Mouse (Mus musculus) layer of hippocampus, adult 9-10 months (tissue): Measurements from ENCODE around the gene Mgarp.
"Not testable (repeated sequence)": the region's sequence is repeated elsewhere in the genome, so short reads cannot be mapped to it uniquely, and the experiment has no call there.

Source experiments
- DNase-seq: peaks from one replicate; pipeline ENCODE4 v3.0.0; 2022; ENCODE audit warnings: low spot score

Mgarp gene

DNA sequence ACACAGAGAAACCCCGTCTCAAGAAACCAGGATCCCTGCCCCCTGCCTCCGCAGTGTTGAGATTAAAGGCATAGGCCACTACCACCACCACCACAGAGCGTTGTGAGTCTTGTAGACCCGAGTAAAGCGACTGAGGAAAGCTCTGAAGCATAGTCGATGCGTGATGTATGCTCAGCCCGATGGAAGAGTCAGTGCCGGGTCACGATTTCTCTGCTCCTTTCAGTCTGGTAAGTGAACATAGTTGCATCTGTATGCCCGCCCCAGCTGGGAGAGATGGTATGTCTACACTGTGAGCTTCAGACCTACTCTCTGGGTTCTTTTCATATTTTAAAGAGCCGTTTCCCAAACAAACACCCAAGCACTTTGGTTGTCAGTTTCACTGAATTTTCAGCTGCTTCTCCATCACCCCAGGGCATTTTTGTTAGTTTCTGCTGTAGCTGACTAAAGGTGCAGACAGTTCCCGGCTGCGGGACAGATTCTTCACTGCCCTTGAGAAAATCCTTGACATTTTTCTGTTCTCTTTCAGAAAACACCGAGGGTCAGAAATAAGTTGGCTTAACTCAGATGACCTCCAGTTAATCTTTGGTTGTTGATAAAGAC is 1.3 kb upstream of the Mgarp start:
- DNase-seq = no peak

DNA sequence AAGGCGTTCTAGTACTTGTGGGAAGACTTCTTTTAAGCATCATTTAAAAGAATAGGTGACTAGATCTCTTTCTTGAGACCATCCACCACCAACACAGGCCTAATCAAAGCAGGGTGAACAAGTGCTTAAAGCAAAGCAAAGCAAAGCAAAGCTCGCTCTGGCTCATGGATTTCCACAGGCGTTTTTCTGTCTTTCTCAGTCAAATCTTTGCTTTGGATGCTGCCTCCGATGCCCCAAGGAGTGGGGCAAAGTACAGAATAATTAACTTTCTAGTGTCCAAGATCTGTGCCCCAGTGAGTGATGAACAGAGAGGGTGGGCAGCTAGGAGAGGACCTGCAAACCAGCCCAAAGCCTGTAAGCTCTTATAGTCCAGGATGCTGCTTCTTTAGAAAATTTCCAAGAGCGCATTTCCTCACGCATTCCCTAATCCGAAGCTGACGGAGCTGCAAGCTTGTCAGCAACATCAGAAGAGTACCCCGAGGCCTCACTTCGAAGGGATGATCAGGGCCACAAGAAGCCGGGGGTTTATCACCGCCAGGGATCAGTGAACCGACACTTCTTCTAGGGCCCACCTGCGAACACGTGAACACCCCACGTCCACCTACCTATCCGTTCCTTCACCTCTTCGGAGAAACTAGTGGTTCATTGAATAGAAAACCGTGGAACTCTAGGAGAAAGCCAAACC is 935 bp downstream of the Mgarp start:
- no peak for DNase-seq

DNA sequence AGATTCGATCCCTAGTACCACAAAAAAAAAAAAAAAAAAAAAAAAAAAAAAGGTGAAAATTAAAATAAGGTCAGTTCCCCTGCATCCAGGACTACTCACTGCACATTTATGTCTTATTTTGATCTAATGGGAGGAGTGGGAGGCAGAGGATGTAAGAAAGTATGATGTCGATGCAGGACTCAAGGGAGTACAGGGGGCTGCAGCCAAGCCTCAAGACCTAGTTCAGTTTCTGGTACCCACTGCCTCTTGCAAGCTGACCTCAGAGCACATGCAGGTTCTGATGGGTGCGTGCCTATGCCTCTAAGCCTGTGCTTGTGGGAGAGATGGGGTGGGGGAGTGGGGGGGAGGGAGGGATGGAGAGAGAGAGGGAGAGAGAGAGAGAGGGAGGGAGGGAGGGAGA is 1.7 kb downstream of the Mgarp start:
- DNase-seq = no peak

DNA sequence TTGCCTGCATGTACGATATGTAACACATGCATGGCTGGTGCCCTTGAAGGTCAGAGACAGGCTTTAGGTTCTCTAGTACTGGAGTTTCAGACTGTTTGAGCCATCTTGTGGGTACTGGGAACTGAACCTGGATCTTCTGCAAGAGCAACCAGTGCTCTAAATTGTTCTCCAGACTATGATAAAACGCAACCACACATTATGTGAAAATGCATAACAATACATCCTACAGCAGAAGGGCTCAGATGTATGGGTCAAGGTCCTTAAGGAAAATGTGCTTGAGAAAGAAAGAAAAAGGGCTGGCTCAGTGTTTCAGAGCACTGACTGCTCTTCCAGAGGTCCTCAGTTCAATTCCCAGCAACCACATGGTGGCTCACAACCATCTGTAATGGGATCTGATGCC is 2.9 kb downstream of the Mgarp start:
- no peak for DNase-seq

DNA sequence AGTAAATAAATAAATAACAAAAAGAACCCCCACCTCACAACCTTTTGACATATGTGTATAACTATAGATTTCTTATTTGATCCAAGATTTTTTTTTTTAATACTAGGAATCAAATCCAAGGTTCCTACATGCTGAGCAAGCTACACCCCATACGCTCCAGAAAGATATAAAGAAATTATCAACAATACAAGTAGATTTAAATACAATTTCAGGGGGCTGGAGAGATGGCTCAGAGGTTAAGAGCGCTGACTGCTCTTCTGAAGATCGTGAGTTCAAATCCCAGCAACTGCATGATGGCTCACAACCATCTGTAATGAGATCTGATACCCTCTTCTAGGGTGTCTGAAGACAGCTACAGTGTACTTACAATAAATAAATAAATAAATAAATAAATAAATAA is 3.5 kb downstream of the Mgarp start:
- not testable (repeated sequence) for DNase-seq

DNA sequence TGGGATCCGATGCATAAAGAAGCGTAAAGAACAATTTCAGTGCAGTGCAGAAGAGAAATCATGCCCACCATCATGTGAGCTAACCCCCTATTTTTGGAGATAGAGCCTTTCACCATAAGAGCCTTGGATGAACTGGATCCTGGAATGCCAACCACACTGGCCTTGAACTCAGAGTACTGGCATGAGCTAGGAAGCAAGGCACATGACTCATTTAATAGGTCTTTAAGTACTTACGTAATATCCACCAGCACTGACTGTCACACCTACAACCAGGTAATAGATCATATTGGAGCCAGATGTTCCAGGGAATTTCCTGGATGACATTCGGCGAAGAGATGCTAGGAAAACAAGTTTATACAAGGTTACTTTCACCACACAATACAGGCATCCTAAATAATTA is 4.9 kb downstream of the Mgarp start:
- no peak for DNase-seq

DNA sequence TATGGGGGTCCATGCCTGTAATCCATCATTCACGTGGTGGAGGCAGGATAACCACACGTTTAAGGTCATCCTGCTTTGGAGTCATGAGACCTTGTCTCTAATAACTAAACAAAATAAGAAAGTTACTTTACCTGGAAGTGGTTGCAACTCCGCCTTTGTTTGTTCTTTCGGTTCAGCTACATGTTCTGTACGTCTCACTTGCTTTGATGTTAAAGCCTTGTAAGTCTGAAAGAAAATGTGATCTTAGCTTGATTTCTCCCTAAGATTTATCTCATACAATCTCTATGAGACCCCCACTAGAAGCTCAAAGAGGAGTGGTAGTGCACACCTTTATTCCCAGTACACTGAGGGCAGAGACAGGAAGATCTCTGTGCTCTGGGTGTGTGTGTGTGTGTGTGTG is 5.4 kb downstream of the Mgarp start:
- no peak for DNase-seq

DNA sequence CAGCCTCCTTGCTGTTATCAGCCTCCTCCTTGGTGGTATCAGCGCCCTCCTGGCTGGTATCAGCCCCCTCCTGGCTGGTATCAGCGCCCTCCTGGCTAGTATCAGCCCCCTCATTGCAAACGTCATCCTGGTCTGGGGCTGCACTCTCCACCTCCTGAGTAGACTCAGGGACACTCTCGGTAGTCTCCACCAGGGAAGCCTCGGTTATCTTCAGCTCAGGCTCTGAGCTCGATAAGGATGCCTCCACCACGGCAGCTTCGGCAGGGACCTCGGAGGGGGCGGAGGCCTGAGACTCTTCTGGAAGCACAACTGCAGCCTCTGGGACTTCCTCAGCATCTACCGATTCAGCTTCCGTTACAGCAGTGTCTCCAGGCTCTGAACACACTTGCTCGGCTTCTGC is 7.6 kb downstream of the Mgarp start:
- DNase-seq = no peak

DNA sequence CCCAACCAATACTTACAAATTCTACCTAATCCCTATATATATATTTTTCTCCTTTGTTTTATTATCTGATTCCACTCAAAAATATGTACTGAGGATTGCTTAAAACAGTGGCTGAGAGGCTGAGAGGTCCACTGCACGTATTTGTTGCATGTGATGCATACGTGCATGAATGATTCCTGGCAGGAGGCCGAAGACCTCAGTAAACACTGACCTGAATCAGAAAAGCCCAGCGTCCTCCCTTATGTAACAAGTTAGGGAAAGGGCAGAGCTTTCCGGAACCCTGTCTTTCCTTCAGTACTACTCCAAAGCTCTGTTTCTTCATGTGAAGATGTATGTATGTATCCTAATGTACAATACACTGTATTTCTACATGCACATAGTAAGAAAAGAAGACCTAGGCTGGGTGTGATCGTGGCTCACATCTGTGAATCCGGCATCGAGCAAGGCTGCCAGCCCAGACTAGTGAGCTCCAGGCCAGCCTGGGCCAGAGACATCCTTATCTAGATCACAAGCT is 8.6 kb downstream of the Mgarp start:
- no peak for DNase-seq

DNA sequence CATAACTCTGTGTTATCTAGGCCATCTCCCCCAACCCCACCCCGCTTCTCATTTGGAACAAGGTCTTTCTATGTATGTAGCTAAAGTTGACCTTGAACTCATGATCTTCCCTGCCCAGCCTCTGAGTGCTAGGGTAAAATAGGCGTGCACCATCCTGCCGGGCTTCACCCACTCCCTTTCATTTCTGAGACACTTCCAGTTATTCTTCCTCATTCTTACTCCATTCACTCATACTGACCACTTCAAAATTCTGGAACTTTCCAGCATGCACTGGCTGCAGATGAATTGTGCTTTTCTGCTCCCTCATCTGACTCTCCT is 9.4 kb downstream of the Mgarp start:
- DNase-seq = no peak

DNA sequence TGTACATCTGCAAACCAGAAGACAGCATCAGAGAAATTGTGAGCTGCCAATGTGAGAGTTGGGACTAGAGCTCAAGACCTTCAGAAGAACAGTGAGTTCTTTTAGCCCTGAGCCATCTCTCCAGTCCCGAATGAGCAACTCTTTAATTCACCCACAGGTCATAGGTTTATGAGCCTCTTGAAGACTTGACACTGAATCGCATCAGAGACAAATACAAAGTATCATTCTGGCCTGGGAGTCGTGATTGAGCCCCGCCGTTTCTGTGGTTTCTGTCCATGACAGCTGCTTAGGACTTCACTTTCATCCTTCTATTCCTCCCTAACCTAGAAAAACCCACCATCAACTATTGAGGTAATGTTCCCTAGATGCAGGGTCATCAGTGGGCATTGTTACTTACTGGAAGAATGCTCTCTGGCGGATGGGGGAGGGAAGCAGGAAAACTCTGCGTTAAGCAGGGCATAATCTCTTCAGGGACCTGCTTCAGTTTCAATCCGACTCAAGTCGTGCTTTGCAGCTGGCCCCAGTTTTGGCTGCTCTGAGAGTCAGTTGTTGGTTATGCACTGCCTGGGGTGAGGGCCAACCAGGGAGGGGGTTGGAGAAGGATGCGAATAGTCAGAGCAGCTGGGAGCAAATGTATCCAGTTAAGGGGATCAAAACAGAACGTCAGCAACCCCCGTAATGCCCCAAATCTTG is 10.0 kb downstream of the Mgarp start:
- DNase-seq = no peak

DNA sequence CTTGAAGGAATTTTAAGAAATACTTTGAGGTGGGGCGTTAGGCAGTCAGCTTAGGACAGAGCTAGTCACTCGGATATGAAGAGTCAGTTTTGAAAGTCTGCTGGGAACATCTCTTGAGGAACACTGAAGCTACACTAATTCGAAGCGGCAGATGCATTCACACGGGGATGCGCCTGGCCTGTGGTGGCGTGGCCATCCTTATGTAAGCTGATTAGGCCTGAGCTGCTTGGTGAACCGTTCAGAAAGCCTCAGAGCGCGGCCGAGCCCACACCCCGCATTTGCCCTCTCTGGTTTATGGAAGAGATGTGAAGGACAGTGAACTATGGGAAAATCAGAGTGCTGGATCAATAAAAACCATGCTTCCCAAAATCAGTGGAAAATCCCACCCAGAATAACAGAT is 13.1 kb downstream of the Mgarp start:
- DNase-seq = no peak

DNA sequence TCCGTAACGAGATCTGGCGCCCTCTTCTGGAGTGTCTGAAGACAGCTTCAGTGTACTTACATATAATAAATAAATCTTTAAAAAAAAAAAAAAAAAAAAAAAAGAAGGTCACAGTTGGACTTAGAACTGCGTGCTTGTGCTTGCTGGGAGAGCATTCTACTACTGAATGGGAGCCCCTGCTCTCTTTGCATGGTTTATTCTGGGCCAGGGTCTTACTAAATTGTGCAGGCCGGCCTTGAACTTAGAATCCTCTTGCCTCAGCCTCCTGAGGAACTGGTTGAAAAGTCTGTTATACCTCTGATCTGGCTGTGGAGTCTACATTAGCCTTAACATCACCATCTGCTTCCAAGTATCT is 15.9 kb downstream of the Mgarp start:
- no peak for DNase-seq

DNA sequence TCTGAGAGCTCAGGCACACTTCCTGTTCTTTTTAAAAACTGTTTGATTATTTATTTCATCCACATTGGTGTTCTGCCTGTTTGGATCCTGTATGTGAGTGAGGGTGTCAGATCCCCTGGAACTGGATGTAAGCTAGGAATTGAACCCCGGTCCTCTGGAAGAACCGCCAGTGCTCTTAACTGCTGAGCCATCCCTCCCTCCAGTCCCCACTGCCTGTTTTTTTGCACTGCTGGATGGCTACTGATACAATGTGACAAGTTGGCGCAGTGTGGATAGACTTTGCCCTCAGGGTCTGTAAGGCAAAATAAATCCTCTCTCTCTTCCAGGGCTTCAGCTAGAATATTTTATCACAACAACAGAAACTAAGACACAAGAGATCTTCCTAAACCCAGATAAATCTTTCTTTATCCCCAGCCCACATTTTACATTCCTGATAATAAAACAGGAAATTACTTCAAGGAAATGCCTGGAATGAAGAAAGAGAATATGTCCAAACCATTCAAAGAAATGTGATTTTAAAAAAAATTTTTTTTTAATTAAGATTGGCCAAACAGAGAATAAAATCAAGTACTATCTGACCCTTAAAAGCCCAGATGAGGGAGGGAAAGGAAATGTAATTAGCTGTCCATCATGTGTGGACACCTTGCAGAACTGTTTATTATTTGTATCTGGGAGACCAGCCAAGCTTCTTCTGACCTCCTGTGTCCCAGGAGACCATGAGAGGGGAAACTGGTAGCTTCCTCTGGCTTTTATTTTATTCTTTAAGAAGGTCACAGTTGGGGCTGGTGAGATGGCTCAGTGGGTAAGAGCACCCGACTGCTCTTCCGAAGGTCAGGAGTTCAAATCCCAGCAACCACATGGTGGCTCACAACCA is 16.5 kb downstream of the Mgarp start:
- DNase-seq = no peak

DNA sequence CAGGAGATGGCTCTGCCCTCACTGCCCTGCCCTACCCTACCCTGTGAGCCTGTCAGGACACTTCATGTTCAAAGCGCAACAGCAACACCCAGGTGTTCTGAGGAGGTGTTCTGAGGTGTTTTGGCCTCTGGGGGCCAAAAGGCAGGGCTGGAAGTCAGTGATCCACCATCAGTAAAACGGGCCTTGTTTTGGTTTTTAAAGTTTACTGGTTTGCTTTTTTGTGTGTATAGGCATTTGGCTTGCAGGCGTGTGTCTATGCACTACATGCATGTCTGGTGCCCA is 17.9 kb downstream of the Mgarp start:
- DNase-seq = no peak

DNA sequence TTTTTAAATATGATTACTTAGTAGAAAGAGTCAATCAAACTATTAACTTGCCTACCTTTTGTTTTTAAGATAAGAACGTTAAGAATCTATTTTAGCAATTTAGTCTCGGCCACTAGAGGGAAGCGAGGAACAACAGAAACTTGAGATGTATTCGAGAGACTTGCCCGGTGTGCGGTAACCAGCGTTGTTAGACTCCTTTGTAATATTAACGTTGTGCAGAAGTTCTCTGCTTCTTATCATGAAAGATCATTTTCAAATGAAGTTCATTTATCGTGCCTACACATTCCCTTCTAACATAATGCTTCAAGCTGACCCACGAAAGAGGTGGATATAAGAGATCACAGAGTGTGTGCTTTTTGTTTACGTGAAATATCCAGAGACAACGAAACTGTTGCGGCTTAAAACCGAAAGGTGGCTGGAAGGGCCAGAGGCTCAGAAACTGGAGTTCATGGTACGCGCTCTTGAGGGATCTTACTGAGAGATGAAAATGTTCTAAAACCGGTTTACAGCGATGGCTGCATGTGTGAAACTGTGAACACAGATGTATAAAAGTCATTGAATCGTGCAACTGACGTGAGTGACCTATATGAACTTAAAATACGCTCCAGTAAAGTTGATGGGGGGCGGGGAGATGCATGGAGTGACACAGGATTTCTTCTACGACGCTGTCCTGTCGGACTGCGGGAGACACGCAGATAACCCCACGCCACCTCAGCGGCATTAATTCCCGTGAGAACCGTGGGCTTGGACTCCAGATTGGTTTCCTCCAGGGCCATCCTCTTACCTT is 18.5 kb downstream of the Mgarp start:
- no peak for DNase-seq

DNA sequence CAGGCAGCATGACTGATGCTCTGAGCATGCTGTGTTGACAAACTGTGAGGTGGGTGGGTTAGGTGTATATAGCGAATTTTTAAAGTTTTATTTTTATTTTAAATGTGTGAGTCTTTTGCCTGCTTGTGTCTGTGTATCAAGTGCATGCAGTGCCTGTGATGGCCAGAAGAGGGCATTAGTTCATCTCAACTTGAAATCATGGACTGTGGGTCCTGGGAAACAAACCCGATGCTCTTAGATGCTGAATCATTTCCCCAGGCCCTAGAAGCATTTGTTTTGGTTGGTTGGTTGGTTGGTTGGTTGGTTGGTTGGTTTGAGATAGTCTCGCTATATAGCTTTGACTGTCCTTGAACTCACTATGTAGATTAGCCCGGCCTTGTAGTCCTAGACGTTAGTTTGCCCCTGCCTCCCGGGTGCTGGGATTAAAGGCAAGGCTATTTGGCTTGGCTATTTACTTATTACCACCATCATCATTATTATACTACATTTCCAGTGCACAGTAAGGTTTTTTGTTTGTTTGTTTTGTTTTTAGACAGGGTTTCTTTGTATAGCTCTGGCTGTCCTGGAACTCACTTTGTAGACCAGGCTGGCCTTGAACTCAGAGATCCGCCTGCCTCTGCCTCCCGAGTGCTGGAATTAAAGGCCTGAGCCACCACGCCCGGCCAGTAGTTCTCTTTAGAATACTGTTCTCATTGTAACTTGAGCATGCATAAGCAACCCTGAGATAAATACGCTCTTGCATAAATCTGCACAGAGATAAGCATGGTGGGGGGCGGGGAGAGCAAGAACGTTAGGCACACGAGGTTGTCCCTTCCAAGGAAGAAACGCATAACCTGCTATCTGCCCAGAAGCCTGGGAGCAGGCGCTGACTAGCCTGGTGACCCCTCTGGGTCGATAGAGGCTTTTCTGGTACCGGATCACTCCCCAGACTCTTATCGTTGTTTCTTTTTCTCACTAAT is 21.0 kb downstream of the Mgarp start:
- DNase-seq = peak; percentile 39

DNA sequence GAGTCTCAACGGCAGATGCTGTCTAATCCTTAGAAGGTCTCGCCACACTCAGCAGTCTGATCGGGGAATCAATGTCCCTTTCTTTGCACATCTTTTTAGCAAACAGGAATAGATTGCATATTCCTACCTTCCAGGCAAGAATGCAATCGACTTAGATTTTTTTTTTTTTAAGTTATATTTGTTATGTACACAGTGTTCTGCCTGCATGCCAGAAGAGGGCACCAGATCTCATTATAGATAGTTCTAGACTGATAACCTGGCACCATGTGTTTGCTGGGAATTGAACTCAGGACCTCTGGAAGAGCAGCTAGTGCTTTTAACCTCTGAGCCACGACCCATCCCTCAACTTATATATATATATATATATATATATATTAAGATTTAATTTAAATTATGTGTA is 23.0 kb downstream of the Mgarp start:
- no peak for DNase-seq

DNA sequence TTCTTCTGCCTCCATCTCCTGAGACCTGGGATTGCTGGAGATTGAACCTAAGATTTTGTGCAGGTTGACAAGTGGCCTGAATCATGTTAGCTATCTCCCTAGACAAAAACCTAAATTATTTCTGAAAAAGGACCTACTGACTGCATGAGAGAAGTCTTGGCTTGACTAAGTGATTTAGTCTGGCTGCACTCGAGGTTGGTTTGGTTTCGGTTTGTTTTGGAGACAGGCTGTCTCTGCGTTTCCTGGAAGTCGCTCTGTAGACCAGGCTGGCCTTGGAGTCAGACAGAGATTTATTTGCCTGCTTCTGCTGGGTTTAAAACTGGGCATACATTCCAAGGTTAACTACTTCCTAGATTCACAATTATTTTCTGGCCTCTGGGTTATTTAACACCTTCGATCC is 23.7 kb downstream of the Mgarp start:
- DNase-seq = no peak

DNA sequence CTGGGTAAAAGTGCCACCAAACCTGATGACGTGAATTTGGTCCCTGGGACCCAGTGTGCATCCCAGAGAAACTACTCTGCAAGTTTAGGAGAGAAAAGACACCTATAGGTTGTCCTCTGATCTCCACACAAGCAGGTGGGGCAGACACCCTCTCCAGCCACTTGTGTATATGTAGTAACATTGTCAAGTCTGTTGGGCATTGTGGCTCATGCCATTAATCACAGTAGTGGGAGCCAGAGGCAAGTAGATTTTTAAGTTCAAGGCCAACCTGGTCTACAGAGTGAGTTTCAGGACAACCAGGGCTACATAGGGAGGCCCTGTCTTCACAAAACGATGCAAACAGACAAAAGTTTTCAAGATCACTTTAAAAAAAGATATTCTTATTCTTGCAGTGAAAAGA is 24.7 kb downstream of the Mgarp start:
- DNase-seq = no peak

DNA sequence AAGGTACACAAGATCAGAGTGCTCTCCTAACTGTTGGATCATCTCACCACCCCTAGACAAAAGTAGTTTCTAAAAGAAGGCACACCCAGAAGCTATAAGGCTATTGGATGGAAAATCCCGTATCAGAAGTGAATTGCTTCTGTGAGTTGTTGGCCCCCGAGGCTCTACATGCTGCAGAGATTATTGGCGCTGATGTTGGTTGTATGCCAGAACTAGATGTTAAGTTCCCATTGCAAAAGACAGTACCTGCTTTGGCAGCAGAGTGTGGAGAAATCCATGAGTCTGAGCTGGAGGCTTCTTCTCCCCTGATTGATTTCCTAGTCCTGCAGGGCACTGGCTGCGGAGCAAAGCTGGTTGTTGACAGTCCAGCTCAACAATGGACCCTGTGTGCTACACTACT is 28.5 kb downstream of the Mgarp start:
- no peak for DNase-seq
